Mouse (Mus musculus): ENCODE measurements around the gene Themis.

Themis gene

GRCm38 (mm10) chr10:28805160-28805559, 137.0 kb downstream of the Themis start:
- DNase-seq (ENCODE audit: low spot score in 2 of 2) = no peak

DNA sequence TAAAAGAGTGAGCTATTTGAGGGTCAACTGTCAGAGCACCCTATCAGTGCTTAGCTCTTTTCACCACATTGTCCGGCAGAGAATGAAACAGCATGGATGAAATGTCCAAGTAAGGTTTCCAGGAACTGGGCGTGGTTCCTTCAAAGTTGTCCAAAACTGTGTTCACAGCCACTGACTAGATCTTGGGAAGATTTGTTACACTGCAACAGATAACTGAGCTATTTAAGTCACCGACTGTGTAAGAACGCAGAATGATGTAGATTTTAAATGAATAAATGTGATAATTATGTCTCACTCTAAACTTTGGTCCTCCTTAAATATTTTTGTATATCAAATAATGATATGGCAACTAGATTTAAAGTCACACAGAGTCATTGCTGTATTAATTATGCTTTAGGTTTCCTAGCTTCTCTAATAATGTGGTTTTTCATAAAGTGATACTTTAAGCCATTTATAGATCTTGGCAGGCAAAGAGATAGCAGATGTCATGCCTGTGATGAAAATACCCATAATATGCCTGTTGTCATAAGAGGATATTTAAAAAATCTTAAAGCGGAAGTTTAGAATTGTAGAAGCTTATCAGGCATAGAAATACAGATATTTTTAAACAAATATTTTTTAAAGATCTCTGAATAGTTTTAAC, 143.9 kb downstream of the Themis start:
- DNase-seq (ENCODE audit: low spot score in 2 of 2) = no peak

GRCm38 (mm10) chr10:28812571-28812936, 144.4 kb downstream of the Themis start:
- DNase-seq (ENCODE audit: low spot score in 2 of 2) = no peak

DNA sequence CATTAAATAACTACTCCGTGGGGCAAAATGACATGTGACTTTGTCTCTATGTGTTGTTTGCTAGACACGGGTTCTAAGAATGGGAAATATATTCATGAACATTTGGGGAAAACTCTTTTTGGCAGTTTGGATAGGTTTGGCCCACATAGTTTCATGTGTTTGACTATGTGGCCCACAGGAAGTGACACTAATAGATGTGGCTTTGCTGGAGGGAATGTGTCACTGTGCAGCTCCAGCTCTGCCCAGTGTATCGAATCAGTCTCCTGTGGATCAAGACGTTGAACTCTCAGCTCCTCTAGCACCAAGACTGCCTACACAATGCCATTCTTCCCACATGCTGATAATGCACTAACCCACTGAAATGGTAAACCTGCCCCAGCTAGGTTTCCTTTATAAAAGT, 148.0 kb downstream of the Themis start:
- no peak for DNase-seq (ENCODE audit: low spot score in 2 of 2)

- no peak for DNase-seq (ENCODE audit: low spot score in 2 of 2)
These were observed 154.2 kb downstream of the Themis start for GRCm38 (mm10) chr10:28822320-28822719.

- DNase-seq (ENCODE audit: low spot score in 2 of 2) = no peak
These were observed 174.4 kb downstream of the Themis start for GRCm38 (mm10) chr10:28842605-28843004.

DNA sequence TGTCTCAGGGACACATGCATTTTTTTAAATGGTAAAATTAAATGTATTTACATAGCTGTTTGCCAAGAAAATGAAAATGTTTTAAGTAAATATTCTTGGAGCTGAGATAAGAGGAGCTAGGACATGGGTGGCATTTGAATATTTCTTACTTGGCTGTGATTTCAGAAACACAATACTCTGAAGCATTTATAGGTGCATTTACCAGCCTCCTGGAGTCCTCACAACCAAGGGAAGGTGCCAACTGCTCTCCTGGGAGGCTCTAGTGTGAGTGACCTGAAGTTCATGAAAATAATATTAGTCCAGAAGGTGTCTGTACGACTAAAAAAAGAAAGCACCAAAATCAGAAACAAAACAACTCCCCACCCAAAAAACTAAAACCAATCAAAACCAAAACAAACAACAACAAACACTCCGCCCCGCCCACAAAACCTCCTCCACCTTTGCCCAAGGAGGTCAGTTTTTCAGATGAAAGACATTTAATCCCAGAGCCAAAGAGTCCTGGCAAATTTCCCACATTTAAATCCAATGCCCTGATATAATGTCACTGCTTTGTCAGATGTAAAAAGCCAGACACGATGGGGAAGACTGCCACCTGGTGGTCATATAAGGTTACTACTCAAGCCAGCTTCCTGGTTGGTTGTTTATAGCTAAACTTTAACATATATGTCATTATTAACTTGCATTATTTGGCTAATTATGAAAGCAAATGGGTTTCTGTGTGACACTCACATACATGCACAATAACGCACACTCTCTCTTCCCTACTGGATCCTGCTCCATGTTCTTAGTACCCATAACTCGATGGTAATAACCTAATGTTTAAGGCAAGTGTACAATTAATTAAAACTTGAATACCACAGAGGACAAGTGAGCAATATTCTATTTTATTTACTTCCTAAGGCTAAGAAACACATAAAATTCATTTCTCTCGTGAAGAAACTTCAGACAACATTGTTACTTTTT, 175.9 kb downstream of the Themis start:
- peak in 1 of 2 experiments; percentile 1 for DNase-seq (ENCODE audit: low spot score in 2 of 2)

- no peak for DNase-seq (ENCODE audit: low spot score in 2 of 2)
These were observed 188.0 kb downstream of the Themis start for GRCm38 (mm10) chr10:28856154-28856553.

DNA sequence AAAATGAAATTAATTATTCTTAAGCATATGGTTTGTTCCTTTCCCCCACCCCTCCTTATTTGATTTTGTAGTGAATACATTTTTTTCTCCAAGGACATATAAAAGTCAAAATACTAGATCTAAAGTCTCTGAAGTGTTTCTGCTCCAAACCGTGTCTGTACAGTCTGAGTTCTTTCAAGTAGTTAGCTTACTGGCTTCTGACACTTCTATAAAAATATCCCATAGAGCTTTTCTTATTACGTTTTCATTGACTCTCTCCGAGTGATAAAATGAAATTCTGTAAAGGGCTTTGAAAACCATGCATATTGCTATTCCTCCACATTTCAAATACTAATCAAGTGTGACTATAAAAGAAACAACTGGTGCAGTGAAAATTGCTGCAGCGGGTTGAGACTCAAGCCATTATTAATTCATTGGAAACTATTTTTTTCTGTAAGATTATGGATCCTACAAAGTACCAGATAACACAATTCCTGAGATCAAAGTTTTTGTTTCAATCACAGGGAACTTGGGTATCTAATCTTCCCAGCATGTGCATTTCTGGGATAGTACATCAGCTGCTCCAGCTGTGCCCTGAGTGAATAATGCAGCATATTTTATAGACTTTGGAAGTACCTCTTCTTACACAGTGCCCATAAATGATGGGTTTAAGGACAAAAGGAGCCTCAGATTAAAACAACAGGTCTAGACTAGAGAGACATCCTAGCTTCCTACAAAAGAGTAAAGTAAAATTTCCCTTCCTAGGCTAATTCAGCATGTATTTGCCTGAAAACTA, 202.6 kb downstream of the Themis start:
- no peak for DNase-seq (ENCODE audit: low spot score in 2 of 2)

DNA sequence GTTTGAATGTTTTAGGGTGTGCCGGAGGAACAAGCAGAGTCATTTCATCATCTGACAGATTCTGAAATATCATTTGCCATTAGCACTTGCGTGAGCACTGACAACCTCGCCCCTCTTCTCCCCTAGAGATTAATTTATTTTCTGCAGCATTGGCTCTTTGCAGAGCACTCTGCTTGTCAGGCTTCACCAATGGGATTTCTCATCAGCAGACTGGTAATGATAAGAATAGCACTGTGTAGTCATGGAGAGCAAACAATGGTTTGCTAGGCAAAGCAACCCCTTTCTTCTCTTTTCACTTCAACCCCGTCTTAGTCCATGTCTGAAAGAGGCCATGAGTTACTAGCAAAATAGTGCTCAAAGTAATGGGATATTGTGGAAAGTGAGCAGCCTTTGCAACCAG, 206.4 kb downstream of the Themis start:
- DNase-seq (ENCODE audit: low spot score in 2 of 2) = no peak

DNA sequence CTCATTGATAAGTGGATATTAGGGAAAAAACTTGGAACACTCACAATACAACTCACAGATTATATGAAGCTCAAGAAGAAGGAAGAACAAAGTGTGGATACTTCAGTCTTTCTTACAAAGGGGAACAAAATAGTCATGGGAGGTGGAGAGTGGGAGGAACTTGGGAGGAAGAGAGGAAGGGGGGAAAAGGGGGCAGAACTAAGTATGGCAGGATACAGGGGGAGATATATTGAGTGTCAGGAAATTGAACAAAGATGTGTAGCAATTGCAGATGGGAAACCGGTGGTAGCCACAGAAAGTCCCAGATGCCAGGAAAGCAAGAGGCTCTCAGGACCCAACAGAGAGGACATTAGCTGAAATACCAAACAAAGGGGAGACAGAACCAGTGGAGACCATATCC, 219.5 kb downstream of the Themis start:
- no peak for DNase-seq (ENCODE audit: low spot score in 2 of 2)

GRCm38 (mm10) chr10:28890886-28891285, 222.7 kb downstream of the Themis start:
- DNase-seq (ENCODE audit: low spot score in 2 of 2) = no peak

- DNase-seq (ENCODE audit: low spot score in 2 of 2) = no peak
These were observed 230.2 kb downstream of the Themis start for GRCm38 (mm10) chr10:28898351-28898750.

All from heart, adult 9 months (tissue).